Mouse (Mus musculus) lung, embryonic 14.5 days (tissue): ENCODE measurements at regions not wholly inside any gene's neighbourhood (a gene's known extent, or its start where the extent isn't known, plus 50 kb on each side); places are given as distances from the start of the nearest gene placed in this dataset.

Experiments
- ATAC-seq: fragments of 200-750 bp; cut with Nextera tagmentation; 2 replicates; pipeline ENCODE4 v1.8.0; 2017; ENCODE audit warnings: mild to moderate bottlenecking, moderate TSS enrichment, moderate library complexity; ENCODE audit not compliant: insufficient read depth
- DNase-seq: peaks from one replicate; pipeline ENCODE4 v3.0.0-alpha.2; 2015
- H3K27ac ChIP-seq: fragments of 300-500 bp; sonication (generic); 2 replicates; pipeline ENCODE4 v1.5.1; 2014; ENCODE audit warnings: low read depth, mild to moderate bottlenecking, moderate library complexity
- H3K27me3 ChIP-seq: fragments of 300-500 bp; sonication (generic); 2 replicates; pipeline ENCODE4 v1.6.1; 2014; ENCODE audit warnings: low read length, control low read depth; ENCODE audit not compliant: insufficient read depth
- H3K36me3 ChIP-seq: fragments of 300-500 bp; sonication (generic); 2 replicates; pipeline ENCODE4 v1.6.1; 2014; ENCODE audit warnings: control low read depth; ENCODE audit not compliant: insufficient read depth
- H3K4me1 ChIP-seq: fragments of 300-500 bp; sonication (generic); 2 replicates; pipeline ENCODE4 v1.6.1; 2014; ENCODE audit warnings: antibody characterized with exemption, control low read depth; ENCODE audit not compliant: insufficient read depth
- H3K4me2 ChIP-seq: fragments of 300-500 bp; sonication (generic); 2 replicates; pipeline ENCODE4 v1.6.1; 2014; ENCODE audit warnings: mild to moderate bottlenecking
- H3K4me3 ChIP-seq: fragments of 300-500 bp; sonication (generic); 2 replicates; pipeline ENCODE4 v1.5.1; 2014; ENCODE audit warnings: low read depth, low read length
- H3K9ac ChIP-seq: fragments of 300-500 bp; sonication (generic); 2 replicates; pipeline ENCODE4 v1.6.1; 2014
- H3K9me3 ChIP-seq: fragments of 300-500 bp; sonication (generic); 2 replicates; pipeline ENCODE4 v1.6.1; 2016; ENCODE audit warnings: low read depth, low read length, control low read depth
- CTCF ChIP-seq: IDR thresholded peaks from 2 replicates; pipeline ENCODE4 v1.5.1; 2016; ENCODE audit warnings: antibody characterized with exemption, low read depth
- WGBS: fragments of 180-500 bp; shearing (Covaris S2); extraction: QIAGEN DNeasy Blood & Tissue Kit; methylation state at CpG from one replicate; pipeline ENCODE4 v1.1.7; 2014; 5-methylcytosine and 5-hydroxymethylcytosine counted together

GRCm38 (mm10) chr12:7095440-7095839, 882.0 kb upstream of the Apob start:
- DNase-seq (no peak), ATAC-seq (no peak)
- H3K4me1 ChIP-seq, result no peaks in the 10 kb centered on the region
- H3K4me2 ChIP-seq, result no peak overlapping the region
- no peak overlapping the region for H3K27ac ChIP-seq
- no peak overlapping the region for H3K4me3 ChIP-seq
- no peak for TF ChIP-seq CTCF
- 21% methylated on average over 1 of the region's 1 CpGs for WGBS
- H3K9ac ChIP-seq, result no peak overlapping the region
- H3K9me3 ChIP-seq, result no peaks in the 10 kb centered on the region
- no peaks in the 10 kb centered on the region for H3K36me3 ChIP-seq
- H3K27me3 ChIP-seq, result no peaks in the 10 kb centered on the region

- H3K27me3 ChIP-seq, result no peaks in the 10 kb centered on the region
- no peak for TF ChIP-seq CTCF
- H3K4me2 ChIP-seq, result no peak overlapping the region
- no peaks in the 10 kb centered on the region for H3K36me3 ChIP-seq
- ATAC-seq, result no peak
- no peak overlapping the region for H3K27ac ChIP-seq
- no peak overlapping the region for H3K9ac ChIP-seq
- H3K4me1 ChIP-seq, result no peaks in the 10 kb centered on the region
- WGBS, result 73% methylated on average over 3 of the region's 3 CpGs
- no peak overlapping the region for H3K4me3 ChIP-seq
- no peak for DNase-seq
- H3K9me3 ChIP-seq, result no peaks in the 10 kb centered on the region
Measured at GRCm38 (mm10) chr12:7096221-7096620, 881.2 kb upstream of the Apob start.

GRCm38 (mm10) chr12:7139044-7139443, 838.4 kb upstream of the Apob start:
- no peak for DNase-seq
- no peaks in the 10 kb centered on the region for H3K4me1 ChIP-seq
- H3K4me2 ChIP-seq, result no peak overlapping the region
- H3K9me3 ChIP-seq, result no peaks in the 10 kb centered on the region
- no peak overlapping the region for H3K9ac ChIP-seq
- whole genome bisulfite sequencing, result 76% methylated on average over 3 of the region's 3 CpGs
- no peaks in the 10 kb centered on the region for H3K27me3 ChIP-seq
- no peak overlapping the region for H3K4me3 ChIP-seq
- H3K27ac ChIP-seq, result no peak overlapping the region
- no peak for ATAC-seq
- no peak for TF ChIP-seq CTCF
- no peaks in the 10 kb centered on the region for H3K36me3 ChIP-seq
